Mouse (Mus musculus): ENCODE measurements at regions not wholly inside any gene's neighbourhood (a gene's known extent, or its start where the extent isn't known, plus 50 kb on each side); places are given as distances from the start of the nearest gene placed in this dataset.

DNA sequence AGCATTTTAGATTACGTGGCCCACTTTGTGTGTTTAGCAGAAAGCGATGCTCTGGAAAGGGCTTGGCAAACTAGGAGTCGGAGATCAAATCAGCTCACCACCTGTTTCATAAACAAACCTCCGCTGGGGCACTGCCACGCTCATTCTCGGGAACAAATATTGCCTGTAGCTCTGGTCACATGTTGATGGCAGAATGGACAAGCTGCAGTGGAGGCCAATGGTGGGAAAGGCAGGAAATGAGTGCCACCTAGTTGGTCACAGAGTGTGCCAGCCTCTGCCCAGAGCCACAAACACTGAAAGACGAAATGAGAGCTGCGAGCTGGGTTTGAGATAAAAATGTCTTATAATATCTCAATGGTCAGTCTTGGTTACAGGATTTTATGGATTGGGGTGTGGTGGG lies 259.2 kb upstream of the Csf3r start:
- TF ChIP-seq CTCF (IDR thresholded peaks at IDR 0.05; ENCODE audit: low read depth): no peak
- Histone ChIP-seq H3K27me3 (replicated peaks; ENCODE audit: control insufficient read depth, insufficient read depth, low read length) (no peaks in the 10 kb centered on the region), H3K9ac (ENCODE audit: low read depth, low read length) (no peak overlapping the region), H3K36me3 (ENCODE audit: control insufficient read depth, insufficient read depth) (no peaks in the 10 kb centered on the region), H3K27ac (ENCODE audit: low read depth, low read length) (no peak overlapping the region), H3K9me3 (ENCODE audit: control insufficient read depth) (no peaks in the 10 kb centered on the region), H3K4me2 (replicated peaks; ENCODE audit: low read depth) (no peak overlapping the region), H3K4me1 (replicated peaks; ENCODE audit: control insufficient read depth, insufficient read depth, low read length) (no peaks in the 10 kb centered on the region), H3K4me3 (ENCODE audit: low read depth, low read length) (no peak overlapping the region)
- no peak for ATAC-seq
- WGBS: 73% methylated on average over 8 of the region's 8 CpGs

DNA sequence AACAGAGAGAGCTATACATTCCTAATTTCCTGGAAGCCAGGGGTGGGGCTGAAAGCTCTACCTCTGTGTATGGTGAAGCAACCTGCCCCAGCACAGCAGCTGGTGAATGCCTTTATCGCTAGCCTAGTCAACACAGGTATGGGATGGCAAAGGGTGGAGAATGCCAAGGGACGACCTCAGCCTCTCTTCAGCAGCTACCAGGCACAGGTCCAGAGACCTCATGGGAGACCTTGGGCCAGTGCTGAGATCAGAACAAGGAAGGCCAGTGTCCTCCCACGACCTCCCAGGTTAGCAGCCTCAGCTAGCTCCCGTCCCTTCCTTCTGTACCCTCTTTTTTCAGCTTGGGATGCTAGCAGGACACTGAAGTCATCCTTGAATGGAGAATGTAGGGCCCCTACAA lies 247.2 kb upstream of the Csf3r start:
- no peaks in the 10 kb centered on the region for H3K27me3 ChIP-seq (replicated peaks; ENCODE audit: control insufficient read depth, insufficient read depth, low read length)
- no peak overlapping the region for H3K4me2 ChIP-seq (replicated peaks; ENCODE audit: low read depth)
- H3K36me3 ChIP-seq (ENCODE audit: control insufficient read depth, insufficient read depth): no peaks in the 10 kb centered on the region
- H3K4me1 ChIP-seq (replicated peaks; ENCODE audit: control insufficient read depth, insufficient read depth, low read length): no peaks in the 10 kb centered on the region
- no peak overlapping the region for H3K9ac ChIP-seq (ENCODE audit: low read depth, low read length)
- ATAC-seq: no peak
- H3K27ac ChIP-seq (ENCODE audit: low read depth, low read length): no peak overlapping the region
- H3K9me3 ChIP-seq (ENCODE audit: control insufficient read depth): no peaks in the 10 kb centered on the region
- WGBS: 66% methylated on average over 4 of the region's 4 CpGs
- H3K4me3 ChIP-seq (ENCODE audit: low read depth, low read length): no peak overlapping the region
- TF ChIP-seq CTCF (IDR thresholded peaks at IDR 0.05; ENCODE audit: low read depth): no peak

DNA sequence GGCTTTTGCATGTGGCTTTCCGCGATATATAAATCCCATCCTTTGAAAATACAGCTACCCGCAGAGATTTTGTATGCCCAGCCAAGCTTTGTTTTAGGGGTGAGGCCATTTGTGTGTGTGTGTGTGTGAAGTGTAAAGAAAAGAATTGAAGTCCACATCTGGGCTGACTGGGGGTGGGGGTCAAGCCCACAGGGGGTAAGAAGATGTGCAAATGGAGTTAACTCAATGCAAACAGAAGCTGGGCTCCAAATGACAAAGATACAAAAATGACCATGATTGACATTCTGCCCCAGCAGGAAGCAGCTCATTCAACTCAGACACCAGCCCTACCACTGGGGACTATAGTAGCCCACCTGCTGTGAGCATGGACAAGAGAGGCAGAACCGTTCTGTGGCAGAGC lies 244.2 kb upstream of the Csf3r start:
- no peak for TF ChIP-seq CTCF (IDR thresholded peaks at IDR 0.05; ENCODE audit: low read depth)
- H3K4me3 ChIP-seq (ENCODE audit: low read depth, low read length): no peak overlapping the region
- no peaks in the 10 kb centered on the region for H3K27me3 ChIP-seq (replicated peaks; ENCODE audit: control insufficient read depth, insufficient read depth, low read length)
- no peak overlapping the region for H3K9ac ChIP-seq (ENCODE audit: low read depth, low read length)
- 42% methylated on average over 4 of the region's 4 CpGs for WGBS
- no peak for ATAC-seq
- no peaks in the 10 kb centered on the region for H3K9me3 ChIP-seq (ENCODE audit: control insufficient read depth)
- H3K36me3 ChIP-seq (ENCODE audit: control insufficient read depth, insufficient read depth): no peaks in the 10 kb centered on the region
- no peak overlapping the region for H3K4me2 ChIP-seq (replicated peaks; ENCODE audit: low read depth)
- H3K4me1 ChIP-seq (replicated peaks; ENCODE audit: control insufficient read depth, insufficient read depth, low read length): no peaks in the 10 kb centered on the region
- H3K27ac ChIP-seq (ENCODE audit: low read depth, low read length): no peak overlapping the region

DNA sequence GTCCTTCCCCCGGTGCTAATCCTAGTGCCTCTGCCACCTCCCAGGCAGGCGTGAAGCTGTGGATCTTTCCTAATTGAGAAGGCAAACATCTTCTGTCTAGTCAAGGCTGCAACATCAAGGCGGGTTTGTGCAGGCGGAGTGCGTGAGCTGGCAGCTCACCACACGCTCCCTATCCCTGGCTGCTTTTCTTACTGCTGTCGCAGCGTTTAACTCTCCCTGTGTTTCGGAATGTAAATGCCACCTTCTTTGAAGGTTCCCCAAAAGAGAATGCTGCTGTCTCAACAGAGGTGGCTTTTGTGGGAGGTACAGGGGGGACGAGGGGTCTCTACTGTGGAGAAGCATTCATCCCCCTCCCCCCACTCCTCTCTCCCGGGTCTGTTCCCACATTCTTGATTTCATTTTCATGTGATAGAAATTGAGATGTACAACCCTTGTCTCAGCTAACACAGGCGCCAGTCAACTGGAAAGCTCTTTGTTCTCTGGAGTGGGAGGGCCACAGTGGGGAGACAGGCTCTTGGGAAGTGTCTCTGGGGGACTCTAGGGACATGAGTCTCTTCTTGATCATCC lies 243.3 kb upstream of the Csf3r start:
- WGBS: 15% methylated on average over 12 of the region's 12 CpGs
- Histone ChIP-seq H3K9me3 (ENCODE audit: control insufficient read depth) (no peaks in the 10 kb centered on the region), H3K27me3 (replicated peaks; ENCODE audit: control insufficient read depth, insufficient read depth, low read length) (no peaks in the 10 kb centered on the region), H3K4me3 (ENCODE audit: low read depth, low read length) (no peak overlapping the region), H3K4me1 (replicated peaks; ENCODE audit: control insufficient read depth, insufficient read depth, low read length) (no peaks in the 10 kb centered on the region), H3K36me3 (ENCODE audit: control insufficient read depth, insufficient read depth) (no peaks in the 10 kb centered on the region), H3K9ac (ENCODE audit: low read depth, low read length) (no peak overlapping the region), H3K27ac (ENCODE audit: low read depth, low read length) (no peak overlapping the region), H3K4me2 (replicated peaks; ENCODE audit: low read depth) (no peak overlapping the region)
- no peak for TF ChIP-seq CTCF (IDR thresholded peaks at IDR 0.05; ENCODE audit: low read depth)
- no peak for ATAC-seq

DNA sequence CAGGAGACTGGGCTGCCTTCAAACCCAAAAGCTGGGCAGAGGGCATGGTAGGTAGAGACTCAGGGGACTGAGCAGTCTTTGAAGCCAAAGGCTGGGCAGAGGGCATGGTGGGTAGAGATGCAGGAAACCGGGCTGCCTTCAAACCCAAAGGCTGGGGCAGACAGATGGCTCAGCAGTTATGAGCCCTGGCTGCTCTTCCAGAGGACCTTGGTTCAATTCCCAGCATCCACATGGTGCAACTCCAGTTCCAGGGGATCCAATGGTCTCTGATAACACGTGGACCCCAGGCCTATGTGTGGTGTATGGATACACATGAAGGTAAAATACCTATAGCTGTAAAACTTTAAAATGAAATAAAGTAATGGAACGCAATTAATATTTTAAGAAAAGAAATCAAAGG lies 242.0 kb upstream of the Csf3r start:
- WGBS: 69% methylated on average over 3 of the region's 3 CpGs
- ATAC-seq: no peak
- H3K4me3 ChIP-seq (ENCODE audit: low read depth, low read length): no peak overlapping the region

DNA sequence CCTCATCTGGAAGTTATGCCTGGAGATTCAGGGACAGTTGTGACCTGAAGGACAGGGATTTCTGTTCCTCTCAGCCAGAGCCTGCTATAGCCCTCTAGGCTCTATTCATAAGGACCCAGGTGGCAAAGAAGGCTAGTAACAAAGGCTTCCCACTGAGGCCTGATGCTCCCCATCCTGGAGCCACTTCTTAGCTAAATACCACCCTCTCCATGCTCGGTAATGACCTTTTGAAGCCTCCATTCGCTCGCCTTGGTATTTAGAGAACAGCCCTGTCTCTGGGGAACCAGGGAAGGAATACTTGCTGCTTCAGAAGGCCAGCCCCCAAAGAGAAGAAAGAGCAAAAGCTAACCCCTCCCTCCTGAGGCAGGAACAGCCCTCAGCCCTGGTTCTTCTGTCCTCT lies 238.3 kb upstream of the Csf3r start:
- TF ChIP-seq CTCF (IDR thresholded peaks at IDR 0.05; ENCODE audit: low read depth): no peak
- WGBS: 32% methylated on average over 3 of the region's 3 CpGs
- H3K9ac ChIP-seq (ENCODE audit: low read depth, low read length): no peak overlapping the region
- H3K4me3 ChIP-seq (ENCODE audit: low read depth, low read length): no peak overlapping the region
- no peak for ATAC-seq
- no peaks in the 10 kb centered on the region for H3K9me3 ChIP-seq (ENCODE audit: control insufficient read depth)
- H3K4me2 ChIP-seq (replicated peaks; ENCODE audit: low read depth): no peak overlapping the region
- H3K36me3 ChIP-seq (ENCODE audit: control insufficient read depth, insufficient read depth): no peaks in the 10 kb centered on the region
- H3K27me3 ChIP-seq (replicated peaks; ENCODE audit: control insufficient read depth, insufficient read depth, low read length): no peaks in the 10 kb centered on the region
- H3K4me1 ChIP-seq (replicated peaks; ENCODE audit: control insufficient read depth, insufficient read depth, low read length): no peaks in the 10 kb centered on the region
- H3K27ac ChIP-seq (ENCODE audit: low read depth, low read length): no peak overlapping the region

More for the DNA sequence above, 242.0 kb upstream of the Csf3r start:
- Histone ChIP-seq H3K27ac (ENCODE audit: low read depth, low read length) (no peak overlapping the region), H3K9me3 (ENCODE audit: control insufficient read depth) (no peaks in the 10 kb centered on the region), H3K36me3 (ENCODE audit: control insufficient read depth, insufficient read depth) (no peaks in the 10 kb centered on the region), H3K4me2 (replicated peaks; ENCODE audit: low read depth) (no peak overlapping the region), H3K27me3 (replicated peaks; ENCODE audit: control insufficient read depth, insufficient read depth, low read length) (no peaks in the 10 kb centered on the region), H3K4me1 (replicated peaks; ENCODE audit: control insufficient read depth, insufficient read depth, low read length) (no peaks in the 10 kb centered on the region), H3K9ac (ENCODE audit: low read depth, low read length) (no peak overlapping the region)
- no peak for TF ChIP-seq CTCF (IDR thresholded peaks at IDR 0.05; ENCODE audit: low read depth)

DNA sequence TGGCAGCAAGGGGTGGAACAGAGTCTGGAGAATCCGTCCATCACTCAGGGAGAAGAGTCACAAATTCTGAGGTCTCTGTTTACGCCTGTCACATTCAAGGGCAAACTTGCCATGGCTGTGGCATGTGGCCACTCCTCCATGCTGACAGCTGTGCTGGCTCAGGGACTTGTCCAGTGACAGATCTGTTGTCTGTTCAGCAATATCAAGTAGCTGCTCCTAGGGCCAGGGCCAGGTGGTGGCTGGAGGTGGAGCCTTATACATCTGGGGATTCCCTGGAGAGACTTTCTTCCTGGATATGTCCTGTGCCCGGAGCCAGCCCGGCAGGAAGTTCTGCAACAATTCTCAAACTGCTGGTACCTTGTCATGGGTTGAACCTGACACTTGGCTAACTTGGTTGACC lies 229.7 kb upstream of the Csf3r start:
- H3K4me2 ChIP-seq (replicated peaks; ENCODE audit: low read depth): no peak overlapping the region
- H3K36me3 ChIP-seq (ENCODE audit: control insufficient read depth, insufficient read depth): no peaks in the 10 kb centered on the region
- no peaks in the 10 kb centered on the region for H3K27me3 ChIP-seq (replicated peaks; ENCODE audit: control insufficient read depth, insufficient read depth, low read length)
- ATAC-seq: no peak; the same call in 1 of the 2 replicates
- no peaks in the 10 kb centered on the region for H3K9me3 ChIP-seq (ENCODE audit: control insufficient read depth)
- H3K9ac ChIP-seq (ENCODE audit: low read depth, low read length): no peak overlapping the region
- no peaks in the 10 kb centered on the region for H3K4me1 ChIP-seq (replicated peaks; ENCODE audit: control insufficient read depth, insufficient read depth, low read length)
- no peak overlapping the region for H3K27ac ChIP-seq (ENCODE audit: low read depth, low read length)
- TF ChIP-seq CTCF (IDR thresholded peaks at IDR 0.05; ENCODE audit: low read depth): no peak
- no peak overlapping the region for H3K4me3 ChIP-seq (ENCODE audit: low read depth, low read length)
- 70% methylated on average over 4 of the region's 4 CpGs for WGBS

Measured in intestine, postnatal 0 days (tissue).